Mouse (Mus musculus) forebrain, postnatal 0 days (tissue): ENCODE results near the gene Dut. TPM values are rescaled to one million over a fixed set of nuclear protein-coding genes. Genes with fewer than 3 reads are reported as not detected.
"Not testable (repeated sequence)": the region's sequence is repeated elsewhere in the genome, so short reads cannot be mapped to it uniquely, and the experiment has no call there.

ENCODE experiments used
- ATAC-seq: fragments of 200-750 bp; cut with Nextera tagmentation; 2 replicates; pipeline ENCODE4 v1.8.0; 2017; ENCODE audit warnings: mild to moderate bottlenecking, moderate library complexity
- DNase-seq: peaks from one replicate; pipeline ENCODE4 v3.0.0-alpha.2; 2015
- H3K27ac ChIP-seq: fragments of 300-500 bp; sonication (generic); 2 replicates; pipeline ENCODE4 v1.5.1; 2014; ENCODE audit warnings: low read depth, mild to moderate bottlenecking, antibody characterized with exemption, low read length, moderate library complexity, mixed read lengths
- H3K27me3 ChIP-seq: fragments of 300-500 bp; sonication (generic); 2 replicates; pipeline ENCODE4 v1.6.1; 2014; ENCODE audit warnings: mild to moderate bottlenecking, low read length, mixed read lengths; ENCODE audit not compliant: insufficient read depth
- H3K36me3 ChIP-seq: fragments of 300-500 bp; sonication (generic); 2 replicates; pipeline ENCODE4 v1.6.1; 2014; ENCODE audit warnings: mild to moderate bottlenecking, moderate library complexity; ENCODE audit not compliant: insufficient read depth
- H3K4me1 ChIP-seq: fragments of 300-500 bp; sonication (generic); 2 replicates; pipeline ENCODE4 v1.6.1; 2014; ENCODE audit warnings: antibody characterized with exemption; ENCODE audit not compliant: insufficient read depth
- H3K4me2 ChIP-seq: fragments of 300-500 bp; sonication (generic); 2 replicates; pipeline ENCODE4 v1.6.1; 2014; ENCODE audit warnings: low read depth, mild to moderate bottlenecking, moderate library complexity
- H3K4me3 ChIP-seq: fragments of 300-500 bp; sonication (generic); 2 replicates; pipeline ENCODE4 v1.5.1; 2014; ENCODE audit warnings: low read depth, low read length, mixed read lengths
- H3K9ac ChIP-seq: fragments of 300-500 bp; sonication (generic); 2 replicates; pipeline ENCODE4 v1.6.1; 2014; ENCODE audit warnings: mild to moderate bottlenecking
- H3K9me3 ChIP-seq: fragments of 300-500 bp; sonication (generic); 2 replicates; pipeline ENCODE4 v1.6.1; 2016; ENCODE audit warnings: low read length
- CTCF ChIP-seq: sonication (generic); IDR thresholded peaks from 2 replicates; pipeline ENCODE4 v1.5.1; 2016; ENCODE audit warnings: antibody characterized with exemption, control low read depth, low read depth
- WGBS: fragments of 180-500 bp; shearing (Covaris S2); extraction: QIAGEN DNeasy Blood & Tissue Kit; methylation state at CpG from one replicate; pipeline ENCODE4 v1.1.7; 2014; 5-methylcytosine and 5-hydroxymethylcytosine counted together
- polyA plus RNA-seq: library from polyadenylated mRNA; unstranded; fragments of >200 nt; fragmentation: Nextera tagmentation; extraction: Ambion mirVana; gene quantifications from 2 replicates; pipeline ENCODE4 v1.2.1, GENCODE M21; 2015
- total RNA-seq: library from RNA; depleted of rRNA; stranded (reverse); fragments of >200 nt; gene quantifications from 2 replicates; pipeline ENCODE4 v1.2.3, GENCODE M21; 2014

Dut gene
- total and polyA plus RNA-seq, 2 experiments from 2014 or later = 50.3 to 89.8 TPM

DNA sequence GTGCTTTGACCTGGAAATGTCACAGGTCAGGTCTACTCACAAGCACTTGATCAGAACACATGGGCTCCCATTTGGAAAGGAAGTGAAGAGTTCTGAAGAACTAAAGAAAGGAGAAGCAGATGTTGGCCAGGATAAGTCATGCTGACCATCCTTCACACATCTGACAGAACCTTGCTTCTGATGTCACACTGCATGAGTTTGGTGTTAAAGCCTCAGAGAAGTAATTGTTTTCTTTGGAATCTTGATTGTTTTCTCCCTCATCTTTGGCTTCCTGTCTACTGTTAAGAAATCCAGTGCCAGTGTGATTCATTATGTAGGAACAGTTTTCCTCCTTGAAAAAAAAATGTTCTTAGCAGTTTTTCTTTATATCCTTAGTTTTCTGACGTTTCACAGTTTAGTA lies 21.9 kb downstream of the Dut start:
- 61% methylated on average over 1 of the region's 1 CpGs for WGBS

GRCm38 (mm10) chr2:125275617-125276016 lies 28.6 kb downstream of the Dut start:
- no peak for TF ChIP-seq CTCF
- ATAC-seq = no peak
- 61% methylated on average over 5 of the region's 5 CpGs for WGBS

More for the DNA sequence above, 21.9 kb downstream of the Dut start:
- ATAC-seq = no peak
- no peaks in the 10 kb centered on the region for H3K9me3 ChIP-seq
- no peak overlapping the region for H3K4me3 ChIP-seq
- H3K27ac ChIP-seq = no peak overlapping the region
- H3K27me3 ChIP-seq = no peaks in the 10 kb centered on the region
- no peaks in the 10 kb centered on the region for H3K36me3 ChIP-seq
- no peak for TF ChIP-seq CTCF
- no peaks in the 10 kb centered on the region for H3K4me1 ChIP-seq
- no peak overlapping the region for H3K9ac ChIP-seq
- H3K4me2 ChIP-seq = no peak overlapping the region
- no peak for DNase-seq

DNA sequence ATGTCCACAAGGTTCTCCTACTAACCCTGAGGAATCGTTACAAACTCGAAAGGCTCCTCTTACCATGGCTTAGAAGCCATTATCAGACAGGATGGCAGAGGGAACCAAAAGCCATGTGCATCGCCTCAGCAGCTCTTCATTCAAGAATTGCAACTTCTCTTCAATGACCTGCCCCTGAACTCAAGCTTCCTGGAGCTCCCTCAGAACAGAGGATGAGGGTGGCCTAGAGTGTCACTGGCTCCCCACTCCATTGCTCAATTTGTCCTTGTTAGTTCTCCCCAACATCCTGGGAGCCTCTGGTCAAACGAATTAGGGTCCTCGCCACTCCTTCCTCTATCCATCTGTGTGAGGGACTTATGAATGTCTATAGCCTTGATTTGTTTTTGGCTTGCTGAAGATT lies 29.7 kb downstream of the Dut start:
- Histone ChIP-seq H3K9ac (no peak overlapping the region), H3K27me3 (no peaks in the 10 kb centered on the region), H3K27ac (no peak overlapping the region), H3K36me3 (no peaks in the 10 kb centered on the region), H3K4me3 (no peak overlapping the region), H3K9me3 (no peaks in the 10 kb centered on the region), H3K4me2 (no peak overlapping the region), H3K4me1 (no peaks in the 10 kb centered on the region)
- DNase-seq (no peak), ATAC-seq (no peak)
- TF ChIP-seq CTCF = no peak
- WGBS = 89% methylated on average over 5 of the region's 5 CpGs

More at GRCm38 (mm10) chr2:125275617-125276016, 28.6 kb downstream of the Dut start:
- Histone ChIP-seq H3K27ac (no peak overlapping the region), H3K4me3 (no peak overlapping the region), H3K9ac (no peak overlapping the region), H3K36me3 (no peaks in the 10 kb centered on the region), H3K4me2 (no peak overlapping the region), H3K27me3 (no peaks in the 10 kb centered on the region), H3K9me3 (no peaks in the 10 kb centered on the region), H3K4me1 (no peaks in the 10 kb centered on the region)
- DNase-seq = no peak

DNA sequence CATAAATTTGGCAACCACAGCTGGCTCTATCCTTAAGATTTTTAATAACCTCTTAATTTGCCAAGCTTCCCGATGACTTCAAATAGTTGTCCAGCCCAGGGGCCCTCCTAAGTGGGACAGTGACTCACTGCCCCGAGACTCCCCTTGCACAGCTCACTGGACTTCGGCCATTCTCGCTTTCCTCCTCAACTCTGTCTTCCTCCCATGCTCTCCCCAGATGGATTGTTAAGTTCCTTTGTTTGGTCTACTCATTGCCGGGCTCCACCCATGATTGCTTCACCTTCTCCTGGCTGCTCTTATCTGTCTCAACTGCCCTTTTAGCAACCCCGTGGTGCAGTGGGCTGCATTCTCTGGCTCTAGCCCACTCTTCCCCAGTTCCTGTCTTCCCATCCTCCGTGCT lies 31.5 kb downstream of the Dut start:
- no peaks in the 10 kb centered on the region for H3K9me3 ChIP-seq
- no peak overlapping the region for H3K27ac ChIP-seq
- no peaks in the 10 kb centered on the region for H3K36me3 ChIP-seq
- TF ChIP-seq CTCF = no peak
- no peak overlapping the region for H3K9ac ChIP-seq
- H3K4me3 ChIP-seq = no peak overlapping the region
- ATAC-seq (no peak), DNase-seq (no peak)
- H3K4me1 ChIP-seq = no peaks in the 10 kb centered on the region
- no peak overlapping the region for H3K4me2 ChIP-seq
- 85% methylated on average over 7 of the region's 7 CpGs for WGBS
- no peaks in the 10 kb centered on the region for H3K27me3 ChIP-seq

GRCm38 (mm10) chr2:125279995-125280394 lies 33.0 kb downstream of the Dut start:
- H3K4me2 ChIP-seq, H3K9me3 ChIP-seq, H3K27me3 ChIP-seq, H3K4me1 ChIP-seq, H3K9ac ChIP-seq, H3K4me3 ChIP-seq, H3K36me3 ChIP-seq, H3K27ac ChIP-seq, ATAC-seq, DNase-seq: not testable (repeated sequence)
- WGBS = 77% methylated on average over 9 of the region's 9 CpGs

GRCm38 (mm10) chr2:125282334-125283206 lies 35.6 kb downstream of the Dut start:
- Histone ChIP-seq H3K27ac (no peak overlapping the region), H3K27me3 (no peaks in the 10 kb centered on the region), H3K4me2 (no peak overlapping the region), H3K4me1 (no peaks in the 10 kb centered on the region), H3K9me3 (no peaks in the 10 kb centered on the region), H3K4me3 (no peak overlapping the region), H3K9ac (no peak overlapping the region), H3K36me3 (no peaks in the 10 kb centered on the region)
- 85% methylated on average over 14 of the region's 14 CpGs for WGBS
- no peak for ATAC-seq
- DNase-seq = no peak
- no peak for TF ChIP-seq CTCF

- no peaks in the 10 kb centered on the region for H3K27me3 ChIP-seq
- WGBS = 55% methylated on average over 4 of the region's 4 CpGs
- no peak overlapping the region for H3K27ac ChIP-seq
- H3K4me1 ChIP-seq = no peaks in the 10 kb centered on the region
- DNase-seq = no peak
- no peak overlapping the region for H3K9ac ChIP-seq
- H3K36me3 ChIP-seq = no peaks in the 10 kb centered on the region
- TF ChIP-seq CTCF = no peak
- no peak for ATAC-seq
- no peak overlapping the region for H3K4me3 ChIP-seq
- no peak overlapping the region for H3K4me2 ChIP-seq
- H3K9me3 ChIP-seq = no peaks in the 10 kb centered on the region
Observed at GRCm38 (mm10) chr2:125285777-125286176, 38.8 kb downstream of the Dut start.
